Mouse (Mus musculus) right cerebral cortex, postnatal 14 days (tissue): ENCODE results near the gene Pik3c2a.
A peak's percentile ranks its signal among the peaks of the same experiment; 100 is the strongest.

Experiments
- DNase-seq: peaks from one replicate; pipeline ENCODE4 v3.0.0; 2022

Gene Pik3c2a

GRCm38 (mm10) chr7:116443004-116443696, at the start of gene Pik3c2a:
Gene Pik3c2a (minus strand): TSS chr7:116443449.
- DNase-seq = peak; percentile 95

- DNase-seq = no peak
These were observed 47.9 kb upstream of the Pik3c2a start for GRCm38 (mm10) chr7:116491113-116491512.

GRCm38 (mm10) chr7:116485062-116485601, 41.9 kb upstream of the Pik3c2a start:
- DNase-seq = no peak

GRCm38 (mm10) chr7:116484213-116484612, 41.0 kb upstream of the Pik3c2a start:
- DNase-seq = no peak

GRCm38 (mm10) chr7:116483782-116484181, 40.5 kb upstream of the Pik3c2a start:
- DNase-seq = no peak

- DNase-seq = peak; percentile 11
These were observed 39.9 kb upstream of the Pik3c2a start for GRCm38 (mm10) chr7:116483106-116483505.

GRCm38 (mm10) chr7:116476264-116476663, 33.0 kb upstream of the Pik3c2a start:
- DNase-seq = no peak

- no peak for DNase-seq
These were observed 32.6 kb upstream of the Pik3c2a start for GRCm38 (mm10) chr7:116475836-116476235.

- DNase-seq = no peak
These were observed 18.9 kb upstream of the Pik3c2a start for GRCm38 (mm10) chr7:116462114-116462513.

- no peak for DNase-seq
These were observed 15.8 kb upstream of the Pik3c2a start for GRCm38 (mm10) chr7:116458985-116459441.

- no peak for DNase-seq
These were observed 14.1 kb upstream of the Pik3c2a start for GRCm38 (mm10) chr7:116457391-116457790.

GRCm38 (mm10) chr7:116456964-116457363, 13.7 kb upstream of the Pik3c2a start:
- no peak for DNase-seq

- DNase-seq = no peak
These were observed 3.4 kb upstream of the Pik3c2a start for GRCm38 (mm10) chr7:116446645-116447044.

- DNase-seq = no peak
These were observed 1.1 kb upstream of the Pik3c2a start for GRCm38 (mm10) chr7:116444326-116444809.

- peak; percentile 41 for DNase-seq
These were observed 562 bp upstream of the Pik3c2a start for GRCm38 (mm10) chr7:116443697-116444325.

GRCm38 (mm10) chr7:116442226-116442625, 1.0 kb downstream of the Pik3c2a start:
- no peak for DNase-seq

GRCm38 (mm10) chr7:116441346-116441745, 1.9 kb downstream of the Pik3c2a start:
- DNase-seq = no peak

- DNase-seq = no peak
These were observed 11.6 kb downstream of the Pik3c2a start for GRCm38 (mm10) chr7:116431661-116432060.

- DNase-seq = no peak
These were observed 12.3 kb downstream of the Pik3c2a start for GRCm38 (mm10) chr7:116430926-116431325.

- DNase-seq = no peak
These were observed 16.0 kb downstream of the Pik3c2a start for GRCm38 (mm10) chr7:116427206-116427605.

GRCm38 (mm10) chr7:116425771-116426170, 17.5 kb downstream of the Pik3c2a start:
- no peak for DNase-seq

GRCm38 (mm10) chr7:116421081-116421480, 22.2 kb downstream of the Pik3c2a start:
- DNase-seq = no peak

- no peak for DNase-seq
These were observed 33.8 kb downstream of the Pik3c2a start for GRCm38 (mm10) chr7:116409438-116409837.

GRCm38 (mm10) chr7:116392329-116392728, 50.9 kb downstream of the Pik3c2a start:
- DNase-seq = no peak
